Mouse (Mus musculus) cerebellum, adult 9-10 months (tissue): ENCODE results near the gene Prkca.
A peak's percentile ranks its signal among the peaks of the same experiment; 100 is the strongest.

Experiments used
- DNase-seq: peaks from one replicate; pipeline ENCODE4 v3.0.0; 2022

Prkca gene

GRCm38 (mm10) chr11:108228497-108228896 is 115.2 kb downstream of the Prkca start:
- DNase-seq: no peak

GRCm38 (mm10) chr11:108226248-108226647 is 117.5 kb downstream of the Prkca start:
- DNase-seq: no peak

GRCm38 (mm10) chr11:108224233-108224973 is 119.3 kb downstream of the Prkca start:
- DNase-seq: peak; percentile 16

GRCm38 (mm10) chr11:108223613-108224232 is 120.0 kb downstream of the Prkca start:
- DNase-seq: peak; percentile 19

- no peak for DNase-seq
These were observed 120.6 kb downstream of the Prkca start for GRCm38 (mm10) chr11:108223154-108223553.

GRCm38 (mm10) chr11:108222616-108223015 is 121.1 kb downstream of the Prkca start:
- DNase-seq: no peak

- peak; percentile 46 for DNase-seq
These were observed 121.7 kb downstream of the Prkca start for GRCm38 (mm10) chr11:108222026-108222425.

- DNase-seq: peak; percentile 22
These were observed 122.4 kb downstream of the Prkca start for GRCm38 (mm10) chr11:108221124-108221835.

- DNase-seq: no peak
These were observed 123.1 kb downstream of the Prkca start for GRCm38 (mm10) chr11:108220605-108221004.

GRCm38 (mm10) chr11:108217043-108217442 is 126.7 kb downstream of the Prkca start:
- no peak for DNase-seq

GRCm38 (mm10) chr11:108216064-108216463 is 127.7 kb downstream of the Prkca start:
- DNase-seq: no peak

GRCm38 (mm10) chr11:108215466-108215865 is 128.3 kb downstream of the Prkca start:
- no peak for DNase-seq

GRCm38 (mm10) chr11:108214521-108215223 is 129.1 kb downstream of the Prkca start:
- DNase-seq: no peak

GRCm38 (mm10) chr11:108213783-108214182 is 129.9 kb downstream of the Prkca start:
- no peak for DNase-seq

- DNase-seq: no peak
These were observed 131.1 kb downstream of the Prkca start for GRCm38 (mm10) chr11:108212638-108213037.

GRCm38 (mm10) chr11:108212030-108212429 is 131.7 kb downstream of the Prkca start:
- DNase-seq: no peak

GRCm38 (mm10) chr11:108210749-108211148 is 133.0 kb downstream of the Prkca start:
- DNase-seq: no peak

GRCm38 (mm10) chr11:108206602-108207001 is 137.1 kb downstream of the Prkca start:
- DNase-seq: no peak

GRCm38 (mm10) chr11:108204895-108205248 is 138.9 kb downstream of the Prkca start:
- DNase-seq: no peak

GRCm38 (mm10) chr11:108204202-108204894 is 139.4 kb downstream of the Prkca start:
- DNase-seq: no peak

GRCm38 (mm10) chr11:108202835-108203234 is 140.9 kb downstream of the Prkca start:
- no peak for DNase-seq
